Mouse (Mus musculus): ENCODE data around the gene Fis1.

DNA sequence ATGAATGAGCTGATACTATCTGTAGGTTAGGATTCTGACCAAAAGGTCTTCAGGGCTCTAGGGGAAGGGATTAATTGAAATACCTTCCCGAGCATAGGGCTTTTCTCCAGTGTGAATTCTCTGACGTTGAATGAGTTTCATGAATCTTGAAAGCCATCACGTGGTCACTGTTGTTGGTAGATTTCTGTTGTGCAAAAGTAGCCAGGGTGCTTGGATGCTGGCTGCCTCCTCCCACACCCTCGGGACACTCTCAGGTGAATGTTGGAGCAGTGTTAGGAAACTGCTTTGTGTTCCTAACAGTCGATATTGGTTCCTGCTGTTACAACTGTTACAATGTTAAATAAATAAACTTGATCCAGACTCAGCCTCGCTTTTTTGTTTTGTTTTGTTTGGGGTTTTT lies 16.3 kb upstream of the Fis1 start:
- TF ChIP-seq CTCF (IDR thresholded peaks at IDR 0.05; ENCODE audit: control insufficient read depth, insufficient read depth, low read length) (no peak), POLR2A (IDR thresholded peaks at IDR 0.05; ENCODE audit: borderline replicate concordance, control insufficient read depth, low read depth, low read length) (no peak)

All from bone marrow, adult 2 months (tissue).